Mouse (Mus musculus): Measurements from ENCODE around the gene Immp2l.

Gene Immp2l

DNA sequence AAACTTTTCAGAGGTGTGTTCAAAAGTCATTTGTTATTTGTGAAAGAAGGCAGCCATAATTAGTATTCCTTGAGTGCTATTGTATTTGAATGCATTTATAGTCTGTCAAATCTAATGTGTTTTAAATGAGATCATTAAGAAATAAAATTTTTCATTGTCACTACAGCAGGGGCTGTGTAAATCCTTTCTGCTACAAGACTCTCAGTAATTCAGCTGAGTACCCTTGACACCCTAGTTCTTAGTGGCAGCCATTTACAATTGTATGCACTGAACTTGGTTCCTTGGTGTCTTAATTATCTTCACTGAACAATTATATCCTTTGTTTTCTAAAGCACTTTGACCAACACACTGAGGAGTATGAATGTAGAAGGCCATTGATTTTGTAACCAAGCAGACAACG is 146.2 kb downstream of the Immp2l start:
- DNase-seq (ENCODE audit: low read depth, low spot score): no peak

DNA sequence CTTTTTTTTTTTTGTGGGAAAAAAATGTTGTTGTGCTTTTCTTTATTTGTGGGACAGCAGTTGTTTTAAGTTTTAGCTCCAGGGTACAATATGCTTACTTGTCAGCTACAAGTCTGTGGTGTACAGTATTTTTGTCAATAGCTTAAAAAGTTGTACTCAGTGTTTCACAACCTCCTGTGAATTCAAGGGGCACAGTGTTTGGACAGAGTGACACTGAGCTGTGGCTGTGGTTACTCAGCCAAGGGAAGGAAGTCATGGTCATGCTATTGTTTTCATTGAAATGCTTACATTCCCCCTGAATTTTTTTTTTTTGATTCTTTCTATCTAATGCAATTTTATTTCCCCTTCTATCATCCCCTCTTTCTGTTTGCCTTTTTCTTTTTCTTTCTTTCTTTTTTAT is 159.0 kb downstream of the Immp2l start:
- DNase-seq (ENCODE audit: low read depth, low spot score): no peak

DNA sequence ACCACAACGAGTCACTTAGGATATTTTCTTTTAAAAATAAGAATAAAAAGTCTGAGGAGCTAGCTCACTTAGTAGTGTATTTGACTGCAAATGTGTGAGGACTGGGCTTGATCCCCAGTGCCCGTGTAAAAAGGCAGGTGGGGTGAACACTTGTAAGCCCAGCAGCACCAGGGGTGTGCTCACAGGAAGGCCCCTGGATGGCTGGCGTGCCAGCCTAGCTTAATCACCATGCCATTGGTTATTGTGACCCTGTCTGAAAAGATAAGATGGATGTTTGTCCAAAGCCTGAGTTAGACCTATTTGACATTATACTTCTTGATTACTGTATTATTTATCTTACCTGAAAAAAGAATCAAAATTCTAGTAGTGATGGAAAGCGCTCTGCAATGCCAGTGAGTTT is 161.2 kb downstream of the Immp2l start:
- no peak for DNase-seq (ENCODE audit: low read depth, low spot score)

DNA sequence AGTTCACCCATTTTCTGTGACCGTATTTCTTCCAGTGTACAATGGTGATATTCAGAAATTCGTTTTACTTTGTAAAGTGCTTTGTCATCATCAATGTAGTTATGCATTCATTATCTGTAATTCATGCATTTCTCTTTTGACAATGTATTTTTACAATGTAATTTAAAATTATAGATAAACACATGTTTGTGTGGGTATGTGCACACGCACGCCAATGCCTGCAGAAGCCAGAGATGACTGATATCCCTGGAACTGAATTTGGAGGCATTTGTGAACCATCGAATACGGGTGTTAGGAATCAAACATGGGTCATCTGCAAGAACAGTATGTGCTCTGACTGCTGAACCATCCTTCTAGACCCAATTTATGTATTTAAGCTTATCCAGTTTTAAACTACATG is 161.6 kb downstream of the Immp2l start:
- DNase-seq (ENCODE audit: low read depth, low spot score): no peak

DNA sequence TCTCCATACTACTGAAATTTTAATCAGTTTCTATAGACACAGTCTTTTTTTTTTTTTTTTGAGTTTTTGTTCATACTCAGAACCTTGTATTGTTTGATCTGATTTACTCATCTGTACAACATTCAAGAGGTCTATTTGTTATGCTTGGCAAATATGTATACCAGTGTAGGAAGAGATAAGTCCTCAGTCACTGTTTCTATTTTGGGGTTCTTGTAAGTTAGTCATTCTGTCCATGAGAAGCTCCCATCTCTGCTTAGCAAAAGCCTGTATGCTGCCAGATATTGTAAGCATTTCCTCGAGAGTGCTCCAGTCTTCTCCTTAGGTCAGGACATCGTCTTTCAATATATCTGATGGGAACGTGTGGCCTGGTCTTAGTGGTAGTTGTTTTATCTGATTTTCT is 168.9 kb downstream of the Immp2l start:
- no peak for DNase-seq (ENCODE audit: low read depth, low spot score)

DNA sequence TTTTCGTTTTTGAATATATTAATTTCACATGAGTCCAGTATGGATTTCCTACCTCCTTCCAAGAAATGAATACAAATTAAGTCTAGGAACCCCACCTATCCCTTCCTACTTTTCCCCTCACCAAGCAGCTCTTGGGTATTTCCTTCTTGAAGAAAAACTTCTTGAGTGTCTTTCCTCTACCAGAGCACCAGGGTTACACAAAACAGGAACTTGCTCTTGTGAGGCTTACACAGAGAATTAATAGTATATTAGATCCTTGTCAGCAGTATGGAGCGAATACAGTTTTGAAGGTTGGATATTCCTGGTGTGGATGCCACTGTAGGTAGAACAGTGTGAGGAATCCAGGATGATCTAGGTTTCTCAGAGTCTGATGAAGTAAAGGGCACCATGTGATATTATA is 172.5 kb downstream of the Immp2l start:
- DNase-seq (ENCODE audit: low read depth, low spot score): no peak

DNA sequence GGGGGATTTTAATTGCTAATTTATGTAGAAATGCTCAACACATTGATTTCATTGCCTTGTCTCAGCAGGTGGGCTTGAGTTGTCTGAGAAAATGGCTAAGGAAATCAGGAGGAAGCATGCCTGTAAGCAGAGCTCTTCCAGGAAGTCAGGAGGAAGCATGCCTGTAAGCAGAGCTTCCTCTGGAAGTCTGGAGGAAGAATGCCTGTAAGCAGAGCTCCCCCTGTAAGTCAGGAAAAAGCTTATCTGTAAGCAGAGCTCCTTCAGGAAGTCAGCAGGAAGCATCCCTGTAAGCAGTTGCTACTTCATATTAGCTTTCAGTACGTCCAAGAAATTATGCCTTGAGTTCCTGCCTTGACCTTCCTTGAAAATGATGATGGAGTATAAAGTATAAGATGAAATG is 191.3 kb downstream of the Immp2l start:
- DNase-seq (ENCODE audit: low read depth, low spot score): no peak

DNA sequence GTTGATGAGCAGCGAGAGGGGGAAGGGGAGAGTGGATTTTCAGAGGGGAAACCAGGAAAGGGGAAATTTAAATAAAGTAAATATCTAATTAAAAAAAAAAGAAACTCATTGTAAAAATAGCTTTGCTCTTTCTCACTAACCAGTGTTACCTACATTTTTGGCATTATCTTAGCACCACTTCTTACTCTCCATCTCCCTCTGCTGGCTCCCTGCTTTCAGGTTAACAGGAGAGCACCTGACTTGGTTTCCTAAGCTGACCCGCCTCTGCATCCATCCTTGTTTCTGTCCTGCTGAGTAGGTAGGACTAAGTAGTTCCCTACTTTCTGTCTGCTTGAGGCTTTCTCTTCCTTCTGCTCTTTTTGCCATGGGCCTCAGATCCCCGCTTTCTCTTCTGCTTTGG is 198.0 kb downstream of the Immp2l start:
- DNase-seq (ENCODE audit: low read depth, low spot score): no peak

DNA sequence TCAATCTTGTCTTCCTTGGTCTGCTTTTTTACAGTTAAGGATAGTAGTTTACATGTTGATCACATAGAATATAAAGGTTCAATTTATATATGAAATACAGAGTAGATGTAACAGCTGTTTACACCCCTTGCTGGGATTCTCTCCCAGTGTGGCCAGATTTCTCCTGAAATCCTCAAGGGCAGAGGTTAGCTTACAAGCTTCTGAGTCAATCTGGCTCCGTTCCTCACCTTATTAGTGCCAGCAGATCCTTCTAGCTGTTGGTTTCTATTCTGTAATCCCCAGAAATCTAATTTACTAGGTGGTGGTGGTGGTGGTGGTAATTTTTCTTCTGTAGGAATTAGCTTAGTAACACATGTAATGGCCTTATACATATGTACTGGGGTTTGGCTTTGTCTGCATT is 199.8 kb downstream of the Immp2l start:
- no peak for DNase-seq (ENCODE audit: low read depth, low spot score)

DNA sequence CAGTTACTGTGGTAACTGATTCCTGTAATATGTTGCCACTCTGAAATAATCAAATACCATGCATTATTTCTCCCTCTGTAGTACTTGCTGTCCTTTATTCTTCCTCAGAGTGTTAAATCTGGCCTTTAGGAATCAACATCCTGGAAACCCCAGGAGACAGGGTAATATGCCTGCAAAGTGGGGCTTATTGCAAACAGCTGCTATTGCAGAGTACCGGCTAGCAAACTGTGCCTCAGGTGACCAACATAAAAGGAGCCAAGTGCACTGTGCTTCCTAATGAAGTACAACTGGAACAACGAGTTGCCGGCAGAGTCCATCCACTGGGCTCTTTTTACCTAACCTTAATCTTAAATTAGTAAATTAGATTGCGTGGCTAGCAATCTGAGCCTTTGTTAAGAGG is 200.6 kb downstream of the Immp2l start:
- no peak for DNase-seq (ENCODE audit: low read depth, low spot score)

DNA sequence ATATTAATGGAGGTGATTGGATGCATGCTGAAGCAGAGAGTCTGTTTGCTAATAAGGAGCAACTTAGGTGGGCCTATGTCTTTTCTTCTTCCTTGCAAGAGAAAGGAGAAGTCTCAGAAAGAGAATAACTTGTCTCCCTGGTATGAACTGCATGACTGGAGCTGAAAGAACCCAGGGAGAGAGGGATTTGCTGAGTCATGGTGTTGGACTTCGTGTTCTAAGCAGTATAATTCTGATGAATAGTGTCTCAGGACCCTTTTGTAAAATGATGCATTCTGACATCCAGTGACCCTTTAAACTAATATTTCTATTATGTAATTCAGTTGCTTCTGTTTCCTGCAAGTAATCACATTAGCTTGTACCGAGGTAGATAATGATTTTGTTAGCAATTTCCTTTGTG is 208.1 kb downstream of the Immp2l start:
- DNase-seq (ENCODE audit: low read depth, low spot score): no peak

DNA sequence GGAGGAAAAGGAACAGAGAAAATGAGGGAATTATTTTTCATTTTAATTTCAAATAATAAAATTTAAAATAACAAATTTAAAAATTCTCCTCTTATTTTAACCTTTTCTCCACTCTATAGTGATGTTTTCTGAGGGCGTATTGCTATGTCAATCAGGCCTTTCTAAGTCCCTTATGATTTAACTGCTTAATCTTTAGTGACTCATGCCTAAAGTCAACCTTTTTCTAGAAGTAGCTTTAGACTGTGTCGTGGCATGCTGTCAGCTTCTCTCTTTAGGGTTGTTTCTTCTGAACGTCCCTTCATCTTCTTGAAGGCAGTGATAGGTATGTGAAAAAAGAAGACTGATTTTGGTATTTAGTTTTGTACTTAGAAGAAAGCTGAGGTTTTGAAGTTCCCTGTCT is 214.0 kb downstream of the Immp2l start:
- no peak for DNase-seq (ENCODE audit: low read depth, low spot score)

DNA sequence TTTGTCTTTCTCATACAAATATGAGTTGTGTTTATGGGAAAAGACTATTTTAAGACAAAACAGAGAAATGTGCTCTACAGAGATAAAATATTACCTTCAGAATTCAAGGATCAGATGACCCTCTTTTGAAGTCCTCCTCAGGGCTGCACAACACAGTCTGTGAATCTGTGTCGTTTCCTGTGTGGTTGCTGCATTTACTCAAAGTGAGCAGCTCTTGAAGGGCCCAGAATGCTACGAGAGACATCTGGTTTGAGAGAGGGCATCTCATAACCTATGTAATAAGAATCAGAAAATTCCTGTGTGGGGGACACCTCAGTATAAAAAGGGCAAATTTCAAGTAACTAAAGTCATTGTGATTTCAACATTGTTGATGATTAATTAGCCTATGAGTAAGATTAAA is 217.3 kb downstream of the Immp2l start:
- no peak for DNase-seq (ENCODE audit: low read depth, low spot score)

DNA sequence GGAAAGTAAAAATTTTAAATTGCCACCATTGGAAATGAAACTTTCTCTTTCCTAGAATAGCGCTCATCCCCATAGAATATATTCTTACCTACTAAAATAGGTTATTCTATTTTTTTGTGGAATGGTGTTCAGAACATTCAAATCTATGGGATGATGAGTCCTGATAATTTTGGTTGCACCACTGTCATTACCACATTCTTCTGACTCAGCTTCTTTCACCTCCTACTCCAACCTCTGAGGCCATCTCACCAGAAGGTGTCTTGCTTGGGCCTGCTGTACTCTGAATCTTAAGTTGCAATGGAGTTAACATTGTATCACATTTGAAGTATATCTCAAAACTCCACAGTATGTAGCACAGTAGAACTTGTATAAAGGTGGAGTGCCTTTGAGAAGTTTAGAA is 224.4 kb downstream of the Immp2l start:
- DNase-seq (ENCODE audit: low read depth, low spot score): no peak

DNA sequence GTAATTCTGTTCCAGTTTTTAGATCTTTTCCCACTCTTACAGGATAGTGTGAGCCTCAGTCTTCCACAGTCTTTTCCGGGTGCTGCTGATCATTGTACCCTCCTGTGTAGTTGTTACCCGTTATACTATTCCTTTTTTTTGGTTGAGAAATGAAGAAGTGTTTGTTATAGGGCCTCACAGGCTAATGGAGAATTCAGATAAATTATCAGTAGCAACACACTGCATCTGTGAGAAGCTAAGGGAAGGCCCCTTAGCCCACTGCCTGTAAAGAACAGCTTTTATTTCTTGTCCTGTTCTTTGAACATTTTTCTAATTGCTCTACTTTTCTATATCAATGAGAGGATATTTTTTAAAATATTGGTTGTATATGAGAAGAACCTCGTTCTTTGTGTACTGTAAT is 226.2 kb downstream of the Immp2l start:
- DNase-seq (ENCODE audit: low read depth, low spot score): no peak

DNA sequence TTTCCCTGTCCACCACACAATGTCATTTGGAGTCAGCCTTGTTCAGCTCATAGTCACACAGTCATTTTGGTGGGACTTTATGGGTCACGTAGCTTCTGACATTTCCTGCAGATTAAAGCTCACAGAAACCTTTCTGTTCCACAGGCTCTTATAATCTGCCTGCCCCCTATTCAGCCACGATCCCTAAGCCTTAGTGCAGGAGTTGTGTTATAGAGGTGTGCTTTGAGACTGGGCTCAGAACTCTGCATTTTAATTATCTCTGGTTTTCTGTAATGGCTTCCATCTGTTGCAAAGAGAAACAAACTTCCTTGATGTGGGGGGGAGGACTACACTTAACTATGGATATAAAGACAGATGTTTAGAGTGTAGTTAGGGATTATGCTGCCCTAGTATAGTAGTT is 234.0 kb downstream of the Immp2l start:
- DNase-seq (ENCODE audit: low read depth, low spot score): no peak

DNA sequence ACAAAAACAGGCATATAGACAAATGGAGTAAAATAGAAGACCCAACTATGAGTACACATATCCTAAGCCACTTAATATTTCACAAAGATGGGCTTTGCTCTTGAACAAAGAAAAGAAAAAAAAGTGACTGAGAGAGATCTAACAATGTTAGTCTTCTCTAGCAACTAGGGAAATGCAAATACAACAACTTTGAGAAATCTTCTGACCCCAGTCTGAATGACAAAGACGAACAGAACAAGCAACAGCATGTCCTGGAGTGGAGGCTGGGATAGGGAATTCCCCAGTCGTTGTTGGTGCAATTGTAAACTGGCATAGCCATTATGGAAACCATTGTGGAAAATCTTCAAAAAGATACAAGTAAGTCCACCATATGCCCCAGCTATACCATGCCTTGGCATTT is 235.7 kb downstream of the Immp2l start:
- DNase-seq (ENCODE audit: low read depth, low spot score): no peak

DNA sequence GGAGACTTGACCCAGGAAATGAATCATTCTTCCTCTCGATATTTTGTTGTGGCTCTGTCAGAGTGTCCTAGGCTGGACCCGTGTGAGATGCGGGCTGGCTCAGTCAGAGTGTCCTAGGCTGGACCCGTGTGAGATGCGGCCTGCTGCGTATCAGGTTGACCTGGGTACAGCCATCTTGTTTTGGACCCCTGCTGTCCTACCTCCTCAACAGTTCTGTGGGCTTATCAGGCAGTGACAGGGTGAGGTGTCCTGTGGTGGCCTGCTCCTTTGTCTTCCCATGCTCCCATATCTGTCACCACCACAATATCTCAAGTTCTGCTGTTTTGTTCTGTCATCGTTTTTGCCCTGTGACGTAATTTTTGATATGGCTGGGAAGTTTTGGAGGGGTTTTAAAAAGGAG is 250.2 kb downstream of the Immp2l start:
- DNase-seq (ENCODE audit: low read depth, low spot score): no peak

DNA sequence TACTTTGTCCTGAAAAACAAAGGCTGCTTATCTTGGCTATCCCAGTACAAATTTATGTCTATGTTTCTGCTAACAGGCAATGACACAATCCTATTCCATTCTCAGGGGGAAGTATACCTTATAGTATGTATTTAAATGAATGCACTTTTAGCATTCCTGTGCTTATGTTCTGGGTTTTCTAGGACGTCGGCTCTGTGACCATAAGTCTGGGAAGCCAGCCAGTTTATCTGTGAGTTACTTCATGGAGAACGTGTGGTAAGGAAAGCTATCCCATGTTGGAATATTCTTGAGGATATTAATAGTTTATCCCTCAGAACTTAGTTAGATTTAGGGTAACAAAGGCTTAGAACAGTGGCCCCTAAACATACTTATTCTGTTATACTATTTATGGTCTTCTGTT is 251.5 kb downstream of the Immp2l start:
- DNase-seq (ENCODE audit: low read depth, low spot score): no peak

DNA sequence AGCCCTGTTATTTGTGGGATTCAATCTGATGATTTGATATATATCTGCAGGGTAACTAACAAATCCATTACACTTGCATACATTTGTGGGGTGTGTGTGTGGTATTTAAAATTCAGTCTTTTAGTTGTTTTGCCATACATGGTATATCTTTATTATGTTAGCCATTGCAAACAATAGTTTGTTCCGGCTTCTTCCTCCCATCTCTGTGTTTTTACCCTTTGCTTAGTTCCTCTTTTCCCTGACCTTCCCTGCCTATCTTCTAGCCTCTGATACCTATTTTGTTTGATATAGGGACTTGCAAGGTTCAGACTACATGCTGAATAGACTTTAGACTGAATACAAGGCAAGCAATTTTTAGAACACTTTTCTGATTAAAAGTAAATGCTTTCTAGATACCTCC is 254.0 kb downstream of the Immp2l start:
- DNase-seq (ENCODE audit: low read depth, low spot score): no peak

DNA sequence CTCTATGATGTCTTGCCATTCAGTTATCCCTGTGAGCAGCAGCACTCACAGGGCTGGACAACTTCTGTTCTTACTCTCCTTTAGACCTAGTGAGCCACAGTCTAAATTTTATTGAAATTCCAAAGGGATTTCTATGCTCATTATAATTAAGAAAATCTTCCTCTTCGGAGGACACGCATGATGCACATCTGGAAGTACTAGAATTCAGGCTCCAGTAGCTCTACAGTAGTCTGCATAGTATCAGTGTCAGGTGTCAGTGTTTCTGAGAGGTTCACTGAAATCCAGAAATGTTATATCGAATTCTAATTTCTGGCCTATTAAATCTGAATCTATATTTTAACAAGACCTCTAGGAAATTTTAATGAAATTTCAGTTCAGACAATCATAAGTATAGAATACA is 265.2 kb downstream of the Immp2l start:
- DNase-seq (ENCODE audit: low read depth, low spot score): no peak

DNA sequence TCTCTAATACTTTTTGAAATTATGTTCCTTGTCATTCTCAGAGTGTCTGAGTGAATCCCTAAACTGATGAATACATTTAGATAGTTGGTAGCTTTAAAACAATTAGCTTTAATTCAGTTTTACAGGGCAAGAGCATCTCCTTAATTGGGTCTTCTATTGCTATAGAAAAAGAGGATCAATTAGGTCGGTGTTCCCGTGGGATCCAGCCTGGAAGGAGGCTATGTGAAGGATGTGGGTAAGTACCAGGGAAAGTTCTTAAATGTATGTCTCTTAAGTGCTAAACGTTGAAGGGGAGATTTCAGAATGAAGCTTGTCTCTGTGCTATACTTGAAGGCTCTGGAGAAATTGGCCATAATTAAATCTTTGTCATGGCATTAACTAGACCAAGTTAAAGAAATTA is 283.1 kb downstream of the Immp2l start:
- no peak for DNase-seq (ENCODE audit: low read depth, low spot score)

DNA sequence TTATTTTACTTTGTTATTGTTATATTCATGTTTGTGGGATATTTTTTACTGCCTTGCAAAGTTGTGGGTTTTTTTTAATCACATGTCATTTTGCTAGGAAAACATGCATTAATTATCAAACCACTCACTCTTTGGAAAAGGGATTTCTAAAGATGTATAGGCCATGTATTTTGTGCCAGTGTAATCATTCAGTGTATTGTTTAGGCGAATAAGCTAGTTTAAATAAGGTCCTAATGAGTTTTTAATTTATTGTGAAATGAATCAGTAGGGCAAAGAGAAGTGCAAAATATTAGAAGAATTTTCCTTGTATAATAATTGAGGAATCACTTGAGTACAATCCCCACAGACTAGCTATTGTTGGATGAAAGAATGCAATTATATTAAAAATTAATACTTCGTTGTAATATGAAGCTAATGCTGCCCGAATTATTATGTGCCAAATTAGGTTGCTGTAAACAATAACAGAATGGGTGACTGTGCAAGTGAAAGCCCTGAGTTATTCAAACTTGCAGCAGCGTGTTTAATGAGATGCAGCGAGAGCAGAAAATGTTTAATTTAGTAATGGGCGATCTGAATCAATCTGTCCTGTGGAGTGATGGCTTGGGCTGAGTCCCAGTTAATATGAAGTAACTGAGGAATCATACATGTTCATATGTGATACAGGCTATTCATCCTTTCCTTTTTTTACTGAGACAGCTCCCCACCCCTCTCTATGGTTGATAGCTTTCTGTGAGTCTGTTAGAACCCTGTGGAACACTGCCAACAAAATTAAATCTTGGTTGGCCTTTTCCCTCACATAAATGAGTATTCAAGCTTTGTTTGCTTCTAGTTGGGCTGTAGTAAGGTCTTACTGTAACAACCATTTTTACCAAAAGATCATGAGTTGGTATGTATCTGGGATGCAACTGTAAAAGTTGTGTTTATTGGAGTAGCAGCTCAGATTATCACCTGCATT is 285.1 kb downstream of the Immp2l start:
- no peak for DNase-seq (ENCODE audit: low read depth, low spot score)

DNA sequence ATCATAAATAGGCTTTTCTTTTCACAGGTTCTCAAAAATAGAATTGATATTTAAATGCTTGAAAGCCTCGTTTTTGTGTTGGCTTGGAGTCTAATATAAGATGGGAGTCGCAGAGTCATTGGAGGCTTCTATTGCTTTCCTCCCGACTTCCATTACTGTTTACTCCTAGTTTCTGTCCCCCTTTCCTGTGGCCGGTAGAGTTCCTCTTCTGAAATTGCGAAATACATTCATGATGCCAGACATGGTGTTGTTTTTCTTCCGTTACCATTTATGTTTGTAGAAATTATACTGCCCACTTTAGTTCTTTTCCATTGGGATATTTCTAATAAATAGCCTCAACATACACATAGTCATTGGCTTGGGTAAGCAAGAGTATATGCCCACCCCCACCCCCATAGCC is 289.5 kb downstream of the Immp2l start:
- DNase-seq (ENCODE audit: low read depth, low spot score): no peak

Measured in retina, postnatal 7 days (tissue).